Comparison of ENCODE assay signal across 8 mouse cellular contexts in the genomic region with DNA sequence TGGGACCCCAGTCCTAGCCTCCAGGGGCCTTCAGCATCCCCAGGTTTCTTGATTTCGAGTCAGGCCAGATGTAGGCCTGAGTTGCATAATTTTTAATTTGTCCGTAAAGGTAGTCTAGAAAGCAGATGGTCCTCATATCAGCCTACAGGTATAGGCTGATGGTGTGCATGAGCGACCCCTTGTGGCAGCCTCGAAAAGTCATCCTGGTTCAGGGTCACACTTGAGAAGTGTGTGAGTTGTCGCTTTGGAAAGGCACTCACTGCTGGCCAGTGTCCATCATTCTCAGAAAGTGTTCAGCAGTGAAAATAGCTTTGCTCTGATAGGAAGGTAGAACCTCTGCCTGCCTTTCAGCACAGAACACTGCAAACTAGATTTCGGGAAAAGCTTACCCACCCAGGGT. TPM values are rescaled to one million over a fixed set of nuclear protein-coding genes. Genes with fewer than 3 reads are reported as not detected.
DNase-seq lines count a peak whose midpoint lies in the region; ATAC-seq and TF ChIP-seq lines count a peak whose summit lies in the region.

No protein-coding gene starts in this region.

- no peak overlapping the region for H3K9ac ChIP-seq in forebrain, embryonic 16.5 days (replicated peaks; ENCODE audit: low read depth, low read length)
- H3K9ac ChIP-seq in lung, embryonic 14.5 days = no peak overlapping the region
- H3K9ac ChIP-seq in stomach, embryonic 14.5 days (replicated peaks; ENCODE audit: low read depth, low read length) = no peak overlapping the region

- H3K4me2 ChIP-seq in forebrain, embryonic 16.5 days (ENCODE audit: low read length) = no peak overlapping the region
- no peak overlapping the region for H3K4me2 ChIP-seq in lung, embryonic 14.5 days
- no peak overlapping the region for H3K4me2 ChIP-seq in stomach, embryonic 14.5 days (replicated peaks; ENCODE audit: low read depth, low read length)

- H3K4me1 ChIP-seq in forebrain, embryonic 10.5 days = peaks cover 36% of the 10 kb centered on the region
- H3K4me1 ChIP-seq in forebrain, embryonic 16.5 days (replicated peaks; ENCODE audit: control insufficient read depth, insufficient read depth, low read length) = peaks cover 11% of the 10 kb centered on the region
- no peaks in the 10 kb centered on the region for H3K4me1 ChIP-seq in cortical plate, adult 2 months (ENCODE audit: control insufficient read depth, insufficient read depth, low read length)
- H3K4me1 ChIP-seq in lung, embryonic 14.5 days (ENCODE audit: insufficient read depth) = no peaks in the 10 kb centered on the region
- no peaks in the 10 kb centered on the region for H3K4me1 ChIP-seq in stomach, embryonic 14.5 days (ENCODE audit: control insufficient read depth, insufficient read depth, low read length)

- 45% methylated on average over 6 of the region's 6 CpGs for WGBS in forebrain, embryonic 10.5 days
- 39% methylated on average over 6 of the region's 6 CpGs for WGBS in forebrain, embryonic 16.5 days
- 40% methylated on average over 6 of the region's 6 CpGs for WGBS in lung, embryonic 14.5 days
- 44% methylated on average over 6 of the region's 6 CpGs for WGBS in stomach, embryonic 14.5 days

- peak; percentile 70 for TF ChIP-seq CTCF in cortical plate, adult 2 months (IDR thresholded peaks at IDR 0.05; ENCODE audit: extremely low read depth, insufficient read depth, low read length)
- peak; percentile 73 for TF ChIP-seq CTCF in lung, embryonic 14.5 days (IDR thresholded peaks at IDR 0.05; ENCODE audit: low read depth)

- no peak overlapping the region for H3K27ac ChIP-seq in forebrain, embryonic 10.5 days
- H3K27ac ChIP-seq in forebrain, embryonic 16.5 days (ENCODE audit: low read length) = no peak overlapping the region
- H3K27ac ChIP-seq in cortical plate, adult 2 months (ENCODE audit: insufficient read depth, low read length) = no peak overlapping the region
- no peak overlapping the region for H3K27ac ChIP-seq in lung, embryonic 14.5 days (ENCODE audit: low read depth)
- no peak overlapping the region for H3K27ac ChIP-seq in stomach, embryonic 14.5 days (ENCODE audit: low read length)

- no peak overlapping the region for H3K4me3 ChIP-seq in forebrain, embryonic 10.5 days
- no peak overlapping the region for H3K4me3 ChIP-seq in forebrain, embryonic 16.5 days (replicated peaks; ENCODE audit: low read length)
- no peak overlapping the region for H3K4me3 ChIP-seq in cortical plate, adult 2 months (ENCODE audit: insufficient read depth, low read length)
- no peak overlapping the region for H3K4me3 ChIP-seq in lung, embryonic 14.5 days (ENCODE audit: low read depth, low read length)
- no peak overlapping the region for H3K4me3 ChIP-seq in stomach, embryonic 14.5 days (ENCODE audit: low read depth, low read length)

- no peaks in the 10 kb centered on the region for H3K9me3 ChIP-seq in forebrain, embryonic 10.5 days
- no peaks in the 10 kb centered on the region for H3K9me3 ChIP-seq in forebrain, embryonic 16.5 days (ENCODE audit: control insufficient read depth, low read length)
- H3K9me3 ChIP-seq in lung, embryonic 14.5 days (ENCODE audit: low read depth, low read length) = no peaks in the 10 kb centered on the region
- no peaks in the 10 kb centered on the region for H3K9me3 ChIP-seq in stomach, embryonic 14.5 days (ENCODE audit: control insufficient read depth, low read depth, low read length)

- no peaks in the 10 kb centered on the region for H3K27me3 ChIP-seq in forebrain, embryonic 10.5 days (ENCODE audit: poor library complexity, severe bottlenecking)
- no peaks in the 10 kb centered on the region for H3K27me3 ChIP-seq in forebrain, embryonic 16.5 days (replicated peaks; ENCODE audit: control insufficient read depth, insufficient read depth, low read length)
- no peaks in the 10 kb centered on the region for H3K27me3 ChIP-seq in lung, embryonic 14.5 days (ENCODE audit: insufficient read depth, low read length)
- no peaks in the 10 kb centered on the region for H3K27me3 ChIP-seq in stomach, embryonic 14.5 days (ENCODE audit: control insufficient read depth, insufficient read depth, low read length)

- no peak for TF ChIP-seq POLR2A in cortical plate, adult 2 months (IDR thresholded peaks at IDR 0.05; ENCODE audit: extremely low read depth, insufficient read depth, low read length)

- H3K36me3 ChIP-seq in forebrain, embryonic 10.5 days (replicated peaks) = no peaks in the 10 kb centered on the region
- no peaks in the 10 kb centered on the region for H3K36me3 ChIP-seq in forebrain, embryonic 16.5 days (ENCODE audit: control insufficient read depth, insufficient read depth)
- H3K36me3 ChIP-seq in lung, embryonic 14.5 days (ENCODE audit: insufficient read depth) = no peaks in the 10 kb centered on the region
- no peaks in the 10 kb centered on the region for H3K36me3 ChIP-seq in stomach, embryonic 14.5 days (ENCODE audit: control insufficient read depth, insufficient read depth, low read length)

- DNase-seq in forebrain, embryonic 10.5 days (ENCODE audit: extremely low spot score, low spot score) = peak; percentile 30
- peak; percentile 38 to 47 for DNase-seq in right cerebral cortex, postnatal 10 days (ENCODE audit: low spot score in 2 of 2)
- no peak for DNase-seq in right cerebral cortex, adult 18-20 months
- DNase-seq in induced T-regulatory cell, adult 2 months (ENCODE audit: low read depth) = peak; percentile 64
- peak; percentile 59 for DNase-seq in lung, embryonic 14.5 days

- ATAC-seq in forebrain, embryonic 16.5 days = no peak
- no peak for ATAC-seq in lung, embryonic 14.5 days (ENCODE audit: insufficient read depth)
- ATAC-seq in stomach, embryonic 14.5 days (ENCODE audit: insufficient number of reproducible peaks, insufficient read depth, low FRiP score, low read depth) = peak; percentile 28; the same call in 1 of the 2 replicates

RNA-seq across cellular contexts. Expression of a gene that starts 55.5 kb away (rescaled TPM):
- polyA plus RNA-seq in forebrain, embryonic 10.5 days (2016; fragmentation: Nextera tagmentation; extraction: Ambion mirVana) = 45.0 and 46.3 TPM in 2 replicates
- polyA plus RNA-seq in forebrain, embryonic 16.5 days (2015; fragmentation: Nextera tagmentation; extraction: Ambion mirVana) = 48.4 and 54.8 TPM in 2 replicates
- polyA plus RNA-seq in cortical plate, adult 2 months (2012; rRNA removed) = 25.8 and 27.7 TPM in 2 replicates
- 38.6 and 41.7 TPM in 2 replicates for polyA plus RNA-seq in lung, embryonic 14.5 days (2014; fragmentation: Nextera tagmentation; extraction: Ambion mirVana)
- polyA plus RNA-seq in stomach, embryonic 14.5 days (2014; fragmentation: Nextera tagmentation; extraction: Ambion mirVana) = 34.0 and 36.2 TPM in 2 replicates
